Mouse (Mus musculus) retina, postnatal 1 day (tissue): ENCODE results near the gene Nol3.

Experiments used
- DNase-seq: peaks from one replicate; pipeline ENCODE4 v3.0.0-alpha.2; 2012

Gene Nol3

GRCm38 (mm10) chr8:105310118-105310517, 34.2 kb downstream of the Nol3 start:
- DNase-seq: no peak

- no peak for DNase-seq
Observed at GRCm38 (mm10) chr8:105311718-105312117, 35.8 kb downstream of the Nol3 start.

- no peak for DNase-seq
Observed at GRCm38 (mm10) chr8:105312891-105313481, 37.0 kb downstream of the Nol3 start.

GRCm38 (mm10) chr8:105313622-105314402, 37.9 kb downstream of the Nol3 start:
- no peak for DNase-seq

- DNase-seq: no peak
Observed at GRCm38 (mm10) chr8:105315073-105315769, 39.3 kb downstream of the Nol3 start.

- no peak for DNase-seq
Observed at GRCm38 (mm10) chr8:105317941-105318340, 42.0 kb downstream of the Nol3 start.

GRCm38 (mm10) chr8:105318662-105319190, 42.8 kb downstream of the Nol3 start:
- DNase-seq: no peak

GRCm38 (mm10) chr8:105323183-105323582, 47.2 kb downstream of the Nol3 start:
- DNase-seq: no peak

- DNase-seq: no peak
Observed at GRCm38 (mm10) chr8:105325641-105326093, 49.7 kb downstream of the Nol3 start.

GRCm38 (mm10) chr8:105326141-105326672, 50.3 kb downstream of the Nol3 start, which contains the start of the genes Lrrc29 and Tmem208:
Gene Lrrc29 (minus strand): TSS chr8:105326278.
Gene Tmem208 (plus strand): TSS chr8:105326354.
- peak; percentile 97 for DNase-seq

GRCm38 (mm10) chr8:105326968-105327367, 51.0 kb downstream of the Nol3 start:
- DNase-seq: no peak

GRCm38 (mm10) chr8:105330325-105330724, 54.4 kb downstream of the Nol3 start:
- no peak for DNase-seq

GRCm38 (mm10) chr8:105331469-105331868, 55.5 kb downstream of the Nol3 start:
- DNase-seq: no peak
